Mouse (Mus musculus) adrenal gland, adult (tissue): Measurements from ENCODE around the gene Scgb2b15.
"Not testable (repeated sequence)": the region's sequence is repeated elsewhere in the genome, so short reads cannot be mapped to it uniquely, and the experiment has no call there.

Experiments used
- DNase-seq, 2 experiments: peaks; one replicate each; pipeline ENCODE4 v3.0.0; 2022 to 2023; ENCODE audit warnings: low spot score in 1 of 2; ENCODE audit not compliant: inconsistent age in 2 of 2

Gene Scgb2b15

GRCm38 (mm10) chr7:32829562-32829961 lies at the start of gene Scgb2b15:
Gene Scgb2b15 (minus strand): TSS chr7:32829662.
- DNase-seq = not testable (repeated sequence)

GRCm38 (mm10) chr7:32836254-32836653 lies 6.8 kb upstream of the Scgb2b15 start, which contains the start of gene Scgb1b15:
Gene Scgb1b15 (plus strand): TSS chr7:32836554.
- not testable (repeated sequence) for DNase-seq
